Mouse (Mus musculus) brain, embryonic 14.5 days (tissue): ENCODE results near the gene Col8a1.

Experiments used
- CTCF ChIP-seq: fragments of 200-500 bp; IDR thresholded peaks from 2 replicates; pipeline ENCODE4 v1.5.1; 2012; ENCODE audit warnings: inconsistent platforms, mild to moderate bottlenecking, moderate library complexity, borderline replicate concordance; ENCODE audit not compliant: insufficient read depth, insufficient read length; ENCODE audit errors: extremely low read depth
- POLR2A ChIP-seq: fragments of 200-500 bp; IDR thresholded peaks from 2 replicates; pipeline ENCODE4 v1.6.1; 2012; ENCODE audit warnings: mild to moderate bottlenecking, inconsistent platforms, borderline replicate concordance; ENCODE audit not compliant: poor library complexity, insufficient read depth, insufficient read length, severe bottlenecking; ENCODE audit errors: extremely low read depth

GRCm38 (mm10) chr16:57601031-57601430 is 153.5 kb downstream of the Col8a1 start:
- TF ChIP-seq CTCF, result no peak
- TF ChIP-seq POLR2A, result no peak
